Mouse (Mus musculus): ENCODE measurements around the gene Ampd1. TPM values are rescaled to one million over a fixed set of nuclear protein-coding genes. Genes with fewer than 3 reads are reported as not detected.

Gene Ampd1
- polyA plus RNA-seq (2017; shearing (Covaris generic)): 1 to 10 TPM; 2.9 to 3.3 TPM

- ATAC-seq: no peak
These were observed at the start of gene Ampd1 for GRCm38 (mm10) chr3:103073771-103074170. Ampd1 (plus strand) TSS chr3:103074014.

GRCm38 (mm10) chr3:103026174-103026573 is 47.6 kb upstream of the Ampd1 start:
- ATAC-seq: peak; percentile 71

GRCm38 (mm10) chr3:103040285-103040684 is 33.5 kb upstream of the Ampd1 start:
- no peak for ATAC-seq

- ATAC-seq: no peak
These were observed 32.9 kb upstream of the Ampd1 start for GRCm38 (mm10) chr3:103040861-103041379.

GRCm38 (mm10) chr3:103056016-103056595 is 17.7 kb upstream of the Ampd1 start:
- ATAC-seq: no peak

GRCm38 (mm10) chr3:103057752-103058151 is 16.1 kb upstream of the Ampd1 start:
- no peak for ATAC-seq

GRCm38 (mm10) chr3:103058207-103059157 is 15.3 kb upstream of the Ampd1 start, which contains the start of gene Nras:
Nras (plus strand) TSS chr3:103058285.
- peak; percentile 94 for ATAC-seq

- no peak for ATAC-seq
These were observed 6.9 kb upstream of the Ampd1 start for GRCm38 (mm10) chr3:103066927-103067326.

- ATAC-seq: no peak
These were observed 4.8 kb upstream of the Ampd1 start for GRCm38 (mm10) chr3:103068971-103069370.

- ATAC-seq: no peak
These were observed 2.1 kb downstream of the Ampd1 start for GRCm38 (mm10) chr3:103075871-103076270.

GRCm38 (mm10) chr3:103076476-103076875 is 2.7 kb downstream of the Ampd1 start:
- ATAC-seq: no peak

GRCm38 (mm10) chr3:103079301-103079700 is 5.5 kb downstream of the Ampd1 start:
- ATAC-seq: no peak

GRCm38 (mm10) chr3:103081051-103081450 is 7.2 kb downstream of the Ampd1 start:
- ATAC-seq: no peak

- no peak for ATAC-seq
These were observed 8.1 kb downstream of the Ampd1 start for GRCm38 (mm10) chr3:103081861-103082453.

GRCm38 (mm10) chr3:103082761-103083160 is 8.9 kb downstream of the Ampd1 start:
- ATAC-seq: no peak

- ATAC-seq: no peak
These were observed 12.2 kb downstream of the Ampd1 start for GRCm38 (mm10) chr3:103085986-103086385.

GRCm38 (mm10) chr3:103091753-103092152 is 17.9 kb downstream of the Ampd1 start:
- peak; percentile 93 for ATAC-seq

GRCm38 (mm10) chr3:103098662-103099061 is 24.8 kb downstream of the Ampd1 start:
- no peak for ATAC-seq

- peak; percentile 26 for ATAC-seq
These were observed 25.9 kb downstream of the Ampd1 start for GRCm38 (mm10) chr3:103099667-103100066.

GRCm38 (mm10) chr3:103100735-103101134 is 26.9 kb downstream of the Ampd1 start:
- no peak for ATAC-seq

- no peak for ATAC-seq
These were observed 27.4 kb downstream of the Ampd1 start for GRCm38 (mm10) chr3:103101194-103101593.

- ATAC-seq: peak; percentile 21
These were observed 28.1 kb downstream of the Ampd1 start for GRCm38 (mm10) chr3:103101909-103102308.
